Mouse (Mus musculus): ENCODE data around the gene Wdr95.

- TF ChIP-seq POLR2A (IDR thresholded peaks at IDR 0.05; ENCODE audit: borderline replicate concordance, control insufficient read depth, low read depth, low read length) (no peak), CTCF (IDR thresholded peaks at IDR 0.05; ENCODE audit: control insufficient read depth, insufficient read depth, low read length) (no peak)
Observed at GRCm38 (mm10) chr5:149649499-149650178, 121.2 kb downstream of the Wdr95 start.

Measured in bone marrow, adult 2 months (tissue).